7 mouse cellular contexts compared by ENCODE assay signal in genomic region chr6:148831728-148832121, GRCm38 (mm10). TPM values are rescaled to one million over a fixed set of nuclear protein-coding genes. Genes with fewer than 3 reads are reported as not detected.
DNase-seq lines count a peak whose midpoint lies in the region; ATAC-seq and TF ChIP-seq lines count a peak whose summit lies in the region.

No protein-coding gene starts in this region.

- H3K27ac ChIP-seq in lung, postnatal 0 days (ENCODE audit: low read length), result peak overlapping the region; percentile 57; the same call in 1 of the 2 replicates
- no peak overlapping the region for H3K27ac ChIP-seq in forebrain, embryonic 11.5 days (ENCODE audit: low read depth, low read length)
- H3K27ac ChIP-seq in limb, embryonic 14.5 days (replicated peaks; ENCODE audit: low read depth, low read length), result peak overlapping the region; percentile 44; the same call in 1 of the 2 replicates
- H3K27ac ChIP-seq in stomach, embryonic 15.5 days, result peak overlapping the region; percentile 62; the same call in 1 of the 2 replicates

- TF ChIP-seq EP300 in lung, postnatal 0 days (IDR thresholded peaks at IDR 0.05), result 0 out of 2 replicates have a peak, but pooled peaks have one; percentile 47

- H3K4me2 ChIP-seq in lung, postnatal 0 days (replicated peaks; ENCODE audit: low read depth, low read length), result peak overlapping the region; percentile 83
- peak overlapping the region; percentile 65 for H3K4me2 ChIP-seq in forebrain, embryonic 11.5 days (ENCODE audit: low read depth, low read length, severe bottlenecking)
- H3K4me2 ChIP-seq in limb, embryonic 14.5 days (replicated peaks; ENCODE audit: low read depth, low read length, severe bottlenecking), result peak overlapping the region; percentile 77
- peak overlapping the region; percentile 85 for H3K4me2 ChIP-seq in stomach, embryonic 15.5 days

- H3K27me3 ChIP-seq in lung, postnatal 0 days (replicated peaks; ENCODE audit: insufficient read depth, low read length), result no peaks in the 10 kb centered on the region
- no peaks in the 10 kb centered on the region for H3K27me3 ChIP-seq in forebrain, embryonic 11.5 days (ENCODE audit: control insufficient read depth, insufficient read depth, low read length)
- H3K27me3 ChIP-seq in limb, embryonic 14.5 days (ENCODE audit: control insufficient read depth, insufficient read depth, low read length), result no peaks in the 10 kb centered on the region
- H3K27me3 ChIP-seq in stomach, embryonic 15.5 days (replicated peaks), result no peaks in the 10 kb centered on the region

- WGBS in lung, postnatal 0 days, result 27% methylated on average over 3 of the region's 3 CpGs
- 28% methylated on average over 3 of the region's 3 CpGs for WGBS in forebrain, embryonic 11.5 days
- WGBS in limb, embryonic 14.5 days, result 26% methylated on average over 3 of the region's 3 CpGs
- 26% methylated on average over 3 of the region's 3 CpGs for WGBS in stomach, embryonic 15.5 days

- H3K36me3 ChIP-seq in lung, postnatal 0 days (ENCODE audit: insufficient read depth, low read length), result no peaks in the 10 kb centered on the region
- no peaks in the 10 kb centered on the region for H3K36me3 ChIP-seq in forebrain, embryonic 11.5 days (ENCODE audit: control insufficient read depth, insufficient read depth, low read length)
- no peaks in the 10 kb centered on the region for H3K36me3 ChIP-seq in limb, embryonic 14.5 days (ENCODE audit: control insufficient read depth, insufficient read depth, low read length)
- no peaks in the 10 kb centered on the region for H3K36me3 ChIP-seq in stomach, embryonic 15.5 days

- DNase-seq in lung, postnatal 0 days (ENCODE audit: low spot score), result no peak
- DNase-seq in lung, postnatal 10 days, result no peak
- no peak for DNase-seq in forebrain, embryonic 11.5 days (ENCODE audit: low spot score)
- no peak for DNase-seq in limb, embryonic 14.5 days (ENCODE audit: low spot score)
- DNase-seq in urinary bladder, postnatal 10 days (ENCODE audit: low spot score), result no peak
- no peak for DNase-seq in layer of hippocampus, adult 18-20 months (ENCODE audit: low spot score in 2 of 2)

- no peaks in the 10 kb centered on the region for H3K9me3 ChIP-seq in lung, postnatal 0 days (ENCODE audit: low read length)
- no peaks in the 10 kb centered on the region for H3K9me3 ChIP-seq in forebrain, embryonic 11.5 days (ENCODE audit: control insufficient read depth, low read length)
- no peaks in the 10 kb centered on the region for H3K9me3 ChIP-seq in limb, embryonic 14.5 days (ENCODE audit: control insufficient read depth, low read length)
- no peaks in the 10 kb centered on the region for H3K9me3 ChIP-seq in stomach, embryonic 15.5 days

- no peak for ATAC-seq in lung, postnatal 0 days
- no peak for ATAC-seq in forebrain, embryonic 11.5 days (replicated peaks; ENCODE audit: low FRiP score)
- ATAC-seq in limb, embryonic 14.5 days (ENCODE audit: low FRiP score, low read depth), result no peak
- ATAC-seq in stomach, embryonic 15.5 days (ENCODE audit: insufficient read depth, low FRiP score, low read depth), result no peak; the same call in 1 of the 2 replicates

- peak overlapping the region; percentile 96 for H3K4me3 ChIP-seq in lung, postnatal 0 days (ENCODE audit: low read depth, low read length)
- H3K4me3 ChIP-seq in forebrain, embryonic 11.5 days (ENCODE audit: low read depth, low read length), result peak overlapping the region; percentile 81
- peak overlapping the region; percentile 84 for H3K4me3 ChIP-seq in limb, embryonic 14.5 days (replicated peaks; ENCODE audit: low read length)
- H3K4me3 ChIP-seq in stomach, embryonic 15.5 days (replicated peaks), result peak overlapping the region; percentile 69

- no peak for TF ChIP-seq POLR2A in limb, embryonic 14.5 days (IDR thresholded peaks at IDR 0.05; ENCODE audit: borderline replicate concordance, extremely low read depth, insufficient read depth, insufficient read length)

- H3K9ac ChIP-seq in lung, postnatal 0 days (replicated peaks; ENCODE audit: low read depth), result 0 out of 2 replicates have a peak overlapping the region, but pooled peaks have one; percentile 50
- H3K9ac ChIP-seq in forebrain, embryonic 11.5 days (ENCODE audit: low read length), result peak overlapping the region; percentile 83
- H3K9ac ChIP-seq in limb, embryonic 14.5 days (ENCODE audit: low read depth, low read length, severe bottlenecking), result peak overlapping the region; percentile 73; the same call in 1 of the 2 replicates
- H3K9ac ChIP-seq in stomach, embryonic 15.5 days, result no peak overlapping the region

- no peak for TF ChIP-seq CTCF in lung, postnatal 0 days (IDR thresholded peaks at IDR 0.05)

- peaks cover 4% of the 10 kb centered on the region; the same call in 1 of the 2 replicates for H3K4me1 ChIP-seq in lung, postnatal 0 days (ENCODE audit: insufficient read depth, low read depth, low read length)
- H3K4me1 ChIP-seq in forebrain, embryonic 11.5 days (replicated peaks; ENCODE audit: control insufficient read depth, insufficient read depth, low read length), result no peaks in the 10 kb centered on the region; the same call in 1 of the 2 replicates
- peaks cover 11% of the 10 kb centered on the region for H3K4me1 ChIP-seq in limb, embryonic 14.5 days (ENCODE audit: control insufficient read depth, insufficient read depth, low read length)
- H3K4me1 ChIP-seq in stomach, embryonic 15.5 days, result peaks cover 6% of the 10 kb centered on the region; the same call in 1 of the 2 replicates

RNA-seq across cellular contexts. Expression of gene Ipo8, which starts 0.5 kb away (rescaled TPM):
- 11.9 and 15.1 TPM in 2 replicates for polyA plus RNA-seq in lung, postnatal 0 days (2015; fragmentation: Nextera tagmentation; extraction: Ambion mirVana)
- 34.0 and 34.1 TPM in 2 replicates for polyA plus RNA-seq in forebrain, embryonic 11.5 days (2014; fragmentation: Nextera tagmentation; extraction: Ambion mirVana)
- 17.3 and 18.6 TPM in 2 replicates for polyA plus RNA-seq in limb, embryonic 14.5 days (2012; rRNA removed)
- 16.8 and 21.0 TPM in 2 replicates for polyA plus RNA-seq in limb, embryonic 14.5 days (2014; fragmentation: Nextera tagmentation; extraction: Ambion mirVana)
- polyA plus RNA-seq in stomach, embryonic 15.5 days (2015; fragmentation: Nextera tagmentation; extraction: Ambion mirVana), result 21.1 and 23.4 TPM in 2 replicates
- 10 to 100 TPM; 47.3 to 51.2 TPM for total RNA-seq in layer of hippocampus, adult 18-20 months (2021)
